Mouse (Mus musculus) E14TG2a.4 (cell line): ENCODE measurements around the gene Xntrpc.

Experiments
- H3K27me3 ChIP-seq: 2 replicates; pipeline ENCODE4 v1.6.1; 2014; ENCODE audit warnings: low read length, control low read depth; ENCODE audit not compliant: insufficient read depth
- H3K36me3 ChIP-seq: 2 replicates; pipeline ENCODE4 v1.6.1; 2014; ENCODE audit warnings: low read length, control low read depth; ENCODE audit not compliant: insufficient read depth
- H3K4me1 ChIP-seq: replicated peaks from 2 replicates; pipeline ENCODE4 v1.6.1; 2014; ENCODE audit warnings: low read depth, low read length, control low read depth
- H3K4me3 ChIP-seq: replicated peaks from 2 replicates; pipeline ENCODE4 v1.5.1; 2014; ENCODE audit warnings: mild to moderate bottlenecking, low read length
- H3K9me3 ChIP-seq: 2 replicates; pipeline ENCODE4 v1.6.1; 2014; ENCODE audit warnings: low read length, control low read depth
- CTCF ChIP-seq: conservative IDR thresholded peaks from 2 replicates; pipeline ENCODE4 v1.5.1; 2014; ENCODE audit warnings: low read length
- POU5F1 ChIP-seq: IDR thresholded peaks from 2 replicates; pipeline ENCODE4 v1.6.1; 2014; ENCODE audit warnings: low read length, borderline replicate concordance

Xntrpc gene

DNA sequence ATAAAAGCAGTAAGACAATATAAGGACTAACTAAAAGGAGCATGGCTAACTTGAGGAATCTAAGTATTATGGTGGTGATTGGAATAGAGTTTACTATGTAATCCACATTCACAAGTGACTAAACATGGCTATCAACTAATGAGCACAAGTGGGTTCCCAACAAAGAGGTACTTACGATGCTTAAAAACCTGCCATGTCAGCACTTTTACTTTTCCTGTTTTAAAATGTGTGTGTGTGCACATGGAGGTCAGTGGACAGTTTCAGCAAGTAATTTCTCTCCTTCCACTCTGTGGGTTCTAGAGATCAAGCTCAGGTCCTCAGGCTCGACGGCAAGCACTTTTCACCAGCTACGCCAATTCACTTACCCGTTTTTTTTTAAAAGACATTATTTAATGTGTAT lies 72.4 kb downstream of the Xntrpc start:
- Histone ChIP-seq H3K4me3 (no peak overlapping the region), H3K4me1 (peaks cover 8% of the 10 kb centered on the region), H3K27me3 (no peaks in the 10 kb centered on the region), H3K9me3 (no peaks in the 10 kb centered on the region), H3K36me3 (peaks cover 94% of the 10 kb centered on the region)
- no peak for TF ChIP-seq CTCF
- no peak for TF ChIP-seq POU5F1
